ENCODE assay signal across 12 mouse cellular contexts in genomic region chr1:132938975-132939374, GRCm38 (mm10). TPM values are rescaled to one million over a fixed set of nuclear protein-coding genes. Genes with fewer than 3 reads are reported as not detected.
DNase-seq lines count a peak whose midpoint lies in the region; TF ChIP-seq lines count a peak whose summit lies in the region.
"Had no signal": no experiment of that assay in that cellular context is flagged by ENCODE, and none has a peak within 500 bp of the region (broad histone marks: within the 10 kb centered on the region; RNA-seq: fewer than 3 reads in every experiment).

No protein-coding gene starts in this region.

- peak; percentile 27 for DNase-seq in gastrocnemius, adult 2 months
- no peak for DNase-seq in gastrocnemius, postnatal 36 days
- DNase-seq in lung, postnatal 10 days = peak; percentile 6
- DNase-seq in lung, postnatal 4 days = no peak
- peak; percentile 64 for DNase-seq in brain, adult 2 months (ENCODE audit: low read depth, low spot score)
- peak; percentile 75 to 77 for DNase-seq in cerebellum, postnatal 36 days
- DNase-seq in heart, adult 8-10 months (ENCODE audit: low spot score) = no peak
- DNase-seq in thymus, postnatal 36 days = no peak

- no peak overlapping the region for H3K27ac ChIP-seq in gastrocnemius, adult 2 months
- H3K27ac ChIP-seq: heart, embryonic 15.5 days; liver, embryonic 14.5 days; neural tube, embryonic 13.5 days had no signal

- intact Hi-C loops in gastrocnemius, adult 2 months (cut with DNase I) = no loop called here
- intact Hi-C loops in gastrocnemius, postnatal 36 days (cut with DNase I) = no loop called here

- no peak overlapping the region for H3K4me3 ChIP-seq in gastrocnemius, adult 2 months
- H3K4me3 ChIP-seq: heart, embryonic 15.5 days; neural tube, embryonic 13.5 days had no signal

- TF ChIP-seq CTCF in gastrocnemius, adult 2 months (IDR thresholded peaks at IDR 0.05) = no peak

RNA-seq across cellular contexts. Expression of gene Lrrn2, which starts 58.9 kb away (rescaled TPM):
- under 1 TPM; 0.33 to 0.73 TPM for total RNA-seq in gastrocnemius, adult 2 months (2021)
- total RNA-seq in gastrocnemius, postnatal 36 days (2021) = under 1 TPM; 0.43 to 0.62 TPM
- 1 to 10 TPM; 3.8 to 6.3 (median 4.7) TPM for total RNA-seq in heart, adult 8-10 months (2022)
- total RNA-seq: megakaryocyte-erythroid progenitor cell, adult 5-6 weeks had no signal

Comparison
In these comparisons a context has a peak if more than half of its experiments do, and no peak if none do; other contexts are left out.
1. DNase-seq: peak in gastrocnemius, adult 2 months (single experiment), lung, postnatal 10 days (single experiment), brain, adult 2 months (single experiment) and cerebellum, postnatal 36 days (2 of 2); none in gastrocnemius, postnatal 36 days (0 of 2), lung, postnatal 4 days (0 of 2), heart, adult 8-10 months (single experiment) and thymus, postnatal 36 days (0 of 2).